Mouse (Mus musculus) liver, embryonic 14.5 days (tissue): ENCODE results near the gene Bola1.

Experiments
- CTCF ChIP-seq: IDR thresholded peaks from 2 replicates; pipeline ENCODE4 v1.5.1; 2016; ENCODE audit warnings: antibody characterized with exemption, low read depth, control low read depth
- EP300 ChIP-seq: IDR thresholded peaks from 2 replicates; pipeline ENCODE4 v1.6.1; 2016; ENCODE audit warnings: antibody characterized with exemption, low read depth

GRCm38 (mm10) chr3:96231758-96232120, 12.2 kb upstream of the Bola1 start:
- TF ChIP-seq EP300: no peak
- no peak for TF ChIP-seq CTCF
